Mouse (Mus musculus): Measurements from ENCODE around the gene Togaram1.

GRCm38 (mm10) chr12:64972063-64972462 is 6.5 kb downstream of the Togaram1 start:
- TF ChIP-seq GATA1 (IDR thresholded peaks at IDR 0.05; ENCODE audit: low read length) (no peak), TAL1 (IDR thresholded peaks at IDR 0.05; ENCODE audit: low read length) (no peak)
